Mouse (Mus musculus): ENCODE measurements around the gene Hdgfl2. TPM values are rescaled to one million over a fixed set of nuclear protein-coding genes. Genes with fewer than 3 reads are reported as not detected.

Hdgfl2 gene
- polyA plus RNA-seq, 1 experiment from 2014 or later: 38.4 TPM

DNA sequence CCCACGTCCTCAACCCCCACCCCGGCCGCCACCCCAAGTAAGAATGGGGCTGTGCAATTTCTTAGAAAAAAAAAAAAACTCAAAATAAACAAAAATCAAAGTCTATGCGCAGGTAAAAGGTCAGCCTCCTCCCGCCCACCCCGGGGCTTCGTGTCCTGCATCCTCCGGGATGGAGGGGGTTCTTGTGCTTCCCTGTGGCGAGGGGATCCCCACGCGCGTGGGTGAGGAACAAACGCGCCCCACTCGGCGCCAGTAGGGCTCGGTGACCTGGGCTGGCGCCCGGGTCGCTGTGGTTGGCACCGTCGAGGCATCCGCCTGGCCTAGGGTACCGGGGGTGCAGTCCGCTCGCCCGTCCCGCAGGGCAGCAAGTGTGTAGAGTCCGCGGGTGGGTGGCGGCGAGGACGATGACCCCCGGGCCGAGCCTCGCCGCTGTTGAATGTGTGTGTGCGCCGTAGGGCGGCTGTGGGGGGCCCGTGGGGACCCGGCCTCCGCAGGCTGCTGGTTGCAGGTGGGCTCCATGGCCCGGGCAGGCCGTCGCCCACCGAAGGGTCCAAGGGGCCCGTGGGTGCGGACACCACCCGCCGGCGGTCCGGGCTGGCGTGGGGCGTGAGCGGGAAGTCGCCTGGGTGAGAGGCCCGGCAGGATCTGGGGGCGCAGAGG is 44.4 kb downstream of the Hdgfl2 start:
- DNase-seq (ENCODE audit: low spot score): no peak

DNA sequence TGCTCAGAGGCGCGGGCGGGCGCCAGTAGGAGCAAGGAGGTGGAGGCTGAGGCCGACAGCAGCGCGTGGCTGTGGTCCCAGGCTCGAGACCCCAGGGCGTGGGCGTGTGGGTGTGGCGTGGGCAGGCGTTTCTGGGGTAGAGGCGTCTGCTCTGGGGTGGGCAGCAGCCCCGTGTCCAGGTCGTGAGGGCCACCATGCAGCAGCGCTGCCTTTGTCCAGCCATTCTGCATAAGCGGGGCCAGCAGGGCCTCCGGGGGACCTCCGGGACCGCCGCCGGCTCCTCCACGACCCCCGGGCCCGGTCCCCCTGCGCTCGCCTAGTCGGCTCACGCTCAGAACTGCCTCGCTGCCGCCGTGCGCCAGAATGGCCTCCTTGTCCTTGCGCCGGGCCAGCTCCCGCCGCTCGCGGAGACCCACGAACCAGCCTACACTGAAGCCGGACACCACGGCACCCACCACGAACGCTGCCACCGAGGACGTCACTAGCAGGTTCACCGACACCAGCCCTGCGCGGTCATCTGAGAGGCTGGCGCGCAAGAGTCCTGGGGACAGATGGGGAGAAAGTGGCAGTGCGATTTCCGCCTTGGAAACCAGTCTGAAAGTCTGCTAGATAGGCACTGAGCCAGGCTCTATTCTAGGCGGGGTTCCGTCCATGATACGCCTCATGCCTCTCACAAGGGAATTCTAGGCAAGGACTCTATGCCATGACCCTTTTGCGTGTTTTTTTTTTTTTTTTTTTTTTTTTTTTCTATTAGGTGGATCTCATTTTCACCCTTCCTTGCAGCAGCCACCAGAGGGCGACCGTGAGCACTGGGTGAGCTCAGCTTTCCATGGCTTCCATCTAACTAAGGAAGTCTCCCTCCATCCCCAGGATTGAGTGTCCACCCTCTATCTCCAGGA is 45.2 kb downstream of the Hdgfl2 start:
- no peak overlapping the region for H3K27ac ChIP-seq (replicated peaks)
- DNase-seq (ENCODE audit: low spot score) (peak; percentile 82), ATAC-seq (ENCODE audit: low FRiP score, low TSS enrichment) (peak; percentile 35)
- 17% methylated on average over 47 of the region's 59 CpGs for WGBS
- 0 out of 2 replicates have a peak, but pooled peaks cover 3% of the 10 kb centered on the region for H3K9me3 ChIP-seq (ENCODE audit: control insufficient read depth, low read length)
- H3K9ac ChIP-seq (ENCODE audit: low read length): peak overlapping the region; percentile 54
- TF ChIP-seq CTCF (IDR thresholded peaks at IDR 0.05; ENCODE audit: low read depth) (peak; percentile 79), EP300 (optimal IDR thresholded peaks at IDR 0.05) (no peak)
- H3K36me3 ChIP-seq (ENCODE audit: control insufficient read depth, insufficient read depth, low read length): no peaks in the 10 kb centered on the region
- H3K4me1 ChIP-seq (replicated peaks; ENCODE audit: control insufficient read depth, insufficient read depth): no peaks in the 10 kb centered on the region
- peak overlapping the region; percentile 40 for H3K4me3 ChIP-seq (ENCODE audit: low read depth, low read length)
- peak overlapping the region; percentile 85 for H3K4me2 ChIP-seq (replicated peaks; ENCODE audit: low read depth)
- H3K27me3 ChIP-seq (ENCODE audit: control insufficient read depth, insufficient read depth, low read length): peaks cover 4% of the 10 kb centered on the region; the same call in 1 of the 2 replicates

More for the DNA sequence above, 44.4 kb downstream of the Hdgfl2 start:
- WGBS: 42% methylated on average over 44 of the region's 59 CpGs
- ATAC-seq (ENCODE audit: low FRiP score, low TSS enrichment): 0 out of 2 replicates have a peak, but pooled peaks have one; percentile 6
- Histone ChIP-seq H3K9me3 (ENCODE audit: control insufficient read depth, low read length) (0 out of 2 replicates have a peak, but pooled peaks cover 3% of the 10 kb centered on the region), H3K27me3 (ENCODE audit: control insufficient read depth, insufficient read depth, low read length) (peaks cover 4% of the 10 kb centered on the region; the same call in 1 of the 2 replicates), H3K4me2 (replicated peaks; ENCODE audit: low read depth) (peak overlapping the region; percentile 85), H3K36me3 (ENCODE audit: control insufficient read depth, insufficient read depth, low read length) (no peaks in the 10 kb centered on the region), H3K4me1 (replicated peaks; ENCODE audit: control insufficient read depth, insufficient read depth) (no peaks in the 10 kb centered on the region), H3K4me3 (ENCODE audit: low read depth, low read length) (peak overlapping the region; percentile 40), H3K27ac (replicated peaks) (no peak overlapping the region), H3K9ac (ENCODE audit: low read length) (peak overlapping the region; percentile 54; the same call in 1 of the 2 replicates)
- TF ChIP-seq EP300 (optimal IDR thresholded peaks at IDR 0.05) (no peak), CTCF (IDR thresholded peaks at IDR 0.05; ENCODE audit: low read depth) (no peak)

DNA sequence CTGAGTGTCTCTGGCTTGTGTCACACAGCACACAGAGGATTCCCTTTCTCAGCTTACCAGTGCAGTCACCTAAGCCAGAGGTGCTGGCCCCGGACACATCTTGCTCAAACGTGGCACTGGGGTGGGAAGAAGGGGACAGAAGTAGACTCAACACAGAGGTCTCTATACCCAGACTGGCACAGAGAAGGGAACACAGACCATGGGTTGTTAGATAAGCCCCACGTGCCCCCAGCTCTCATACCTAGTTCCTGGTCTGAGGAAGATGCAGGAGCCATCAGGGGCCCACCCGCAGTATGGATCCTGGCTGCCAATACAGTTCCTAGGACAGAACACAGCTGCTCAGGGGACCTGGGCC is 45.8 kb downstream of the Hdgfl2 start:
- H3K9ac ChIP-seq (ENCODE audit: low read length): no peak overlapping the region
- 0 out of 2 replicates have a peak, but pooled peaks cover 3% of the 10 kb centered on the region for H3K9me3 ChIP-seq (ENCODE audit: control insufficient read depth, low read length)
- H3K4me2 ChIP-seq (replicated peaks; ENCODE audit: low read depth): no peak overlapping the region
- TF ChIP-seq CTCF (IDR thresholded peaks at IDR 0.05; ENCODE audit: low read depth) (no peak), EP300 (optimal IDR thresholded peaks at IDR 0.05) (no peak)
- 92% methylated on average over 4 of the region's 4 CpGs for WGBS
- DNase-seq (ENCODE audit: low spot score): no peak
- no peak overlapping the region for H3K27ac ChIP-seq (replicated peaks)
- H3K36me3 ChIP-seq (ENCODE audit: control insufficient read depth, insufficient read depth, low read length): no peaks in the 10 kb centered on the region
- ATAC-seq (ENCODE audit: low FRiP score, low TSS enrichment): 0 out of 2 replicates have a peak, but pooled peaks have one; percentile 1
- no peak overlapping the region for H3K4me3 ChIP-seq (ENCODE audit: low read depth, low read length)
- no peaks in the 10 kb centered on the region for H3K27me3 ChIP-seq (ENCODE audit: control insufficient read depth, insufficient read depth, low read length)
- H3K4me1 ChIP-seq (replicated peaks; ENCODE audit: control insufficient read depth, insufficient read depth): no peaks in the 10 kb centered on the region

DNA sequence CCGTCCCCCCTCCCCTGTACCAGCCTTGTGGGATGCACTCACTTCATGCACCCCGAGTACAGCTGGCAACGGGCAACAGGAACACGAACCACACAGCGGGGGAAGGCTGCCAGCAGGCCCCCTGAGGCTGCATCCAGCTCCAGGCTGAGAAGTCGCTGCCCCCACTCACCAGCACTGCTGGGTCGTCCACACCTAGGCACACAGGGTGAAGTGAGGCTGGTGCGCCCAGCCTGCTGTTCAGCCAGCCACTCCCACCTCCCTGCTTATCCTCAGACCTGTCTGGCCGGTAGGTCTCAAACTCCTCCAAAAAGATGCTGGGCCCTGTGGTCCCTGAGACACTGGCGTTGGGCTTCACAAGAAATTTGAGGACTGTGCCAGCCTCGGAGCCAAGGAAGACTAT is 46.7 kb downstream of the Hdgfl2 start:
- no peak overlapping the region for H3K4me2 ChIP-seq (replicated peaks; ENCODE audit: low read depth)
- ATAC-seq (ENCODE audit: low FRiP score, low TSS enrichment): no peak
- DNase-seq (ENCODE audit: low spot score): no peak
- 0 out of 2 replicates have a peak, but pooled peaks cover 3% of the 10 kb centered on the region for H3K9me3 ChIP-seq (ENCODE audit: control insufficient read depth, low read length)
- no peak overlapping the region for H3K9ac ChIP-seq (ENCODE audit: low read length)
- WGBS: 63% methylated on average over 11 of the region's 11 CpGs
- no peak overlapping the region for H3K27ac ChIP-seq (replicated peaks)
- no peaks in the 10 kb centered on the region for H3K27me3 ChIP-seq (ENCODE audit: control insufficient read depth, insufficient read depth, low read length)
- H3K4me1 ChIP-seq (replicated peaks; ENCODE audit: control insufficient read depth, insufficient read depth): no peaks in the 10 kb centered on the region
- no peak overlapping the region for H3K4me3 ChIP-seq (ENCODE audit: low read depth, low read length)
- TF ChIP-seq EP300 (optimal IDR thresholded peaks at IDR 0.05) (no peak), CTCF (IDR thresholded peaks at IDR 0.05; ENCODE audit: low read depth) (no peak)
- no peaks in the 10 kb centered on the region for H3K36me3 ChIP-seq (ENCODE audit: control insufficient read depth, insufficient read depth, low read length)

DNA sequence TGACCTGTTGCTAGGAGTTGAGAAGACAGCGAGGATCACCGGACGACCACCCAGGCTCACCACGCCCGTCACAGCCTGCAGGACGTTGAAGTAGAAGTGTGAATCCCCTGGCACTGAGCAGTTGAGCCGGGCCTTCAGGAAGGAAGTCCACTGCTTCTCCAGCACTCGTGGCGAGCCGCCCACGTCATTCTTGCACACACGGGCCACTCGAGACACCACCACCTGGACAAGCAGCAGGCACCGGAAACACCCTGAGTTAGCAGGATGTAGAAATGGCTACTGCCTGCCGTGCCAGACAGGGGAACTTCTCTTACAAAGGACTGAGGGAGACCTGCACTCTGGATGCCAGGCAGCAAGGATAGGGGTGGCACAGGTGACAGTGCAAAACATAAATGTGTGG is 48.8 kb downstream of the Hdgfl2 start:
- TF ChIP-seq CTCF (IDR thresholded peaks at IDR 0.05; ENCODE audit: low read depth) (no peak), EP300 (optimal IDR thresholded peaks at IDR 0.05) (no peak)
- no peaks in the 10 kb centered on the region for H3K27me3 ChIP-seq (ENCODE audit: control insufficient read depth, insufficient read depth, low read length)
- no peaks in the 10 kb centered on the region for H3K4me1 ChIP-seq (replicated peaks; ENCODE audit: control insufficient read depth, insufficient read depth)
- H3K4me2 ChIP-seq (replicated peaks; ENCODE audit: low read depth): no peak overlapping the region
- DNase-seq (ENCODE audit: low spot score) (no peak), ATAC-seq (ENCODE audit: low FRiP score, low TSS enrichment) (no peak)
- H3K9ac ChIP-seq (ENCODE audit: low read length): no peak overlapping the region
- H3K9me3 ChIP-seq (ENCODE audit: control insufficient read depth, low read length): no peaks in the 10 kb centered on the region
- WGBS: 72% methylated on average over 15 of the region's 15 CpGs
- no peaks in the 10 kb centered on the region for H3K36me3 ChIP-seq (ENCODE audit: control insufficient read depth, insufficient read depth, low read length)
- no peak overlapping the region for H3K27ac ChIP-seq (replicated peaks)
- H3K4me3 ChIP-seq (ENCODE audit: low read depth, low read length): no peak overlapping the region

Data from stomach, postnatal 0 days (tissue).